Mouse (Mus musculus): ENCODE results near the gene Polg2.

DNA sequence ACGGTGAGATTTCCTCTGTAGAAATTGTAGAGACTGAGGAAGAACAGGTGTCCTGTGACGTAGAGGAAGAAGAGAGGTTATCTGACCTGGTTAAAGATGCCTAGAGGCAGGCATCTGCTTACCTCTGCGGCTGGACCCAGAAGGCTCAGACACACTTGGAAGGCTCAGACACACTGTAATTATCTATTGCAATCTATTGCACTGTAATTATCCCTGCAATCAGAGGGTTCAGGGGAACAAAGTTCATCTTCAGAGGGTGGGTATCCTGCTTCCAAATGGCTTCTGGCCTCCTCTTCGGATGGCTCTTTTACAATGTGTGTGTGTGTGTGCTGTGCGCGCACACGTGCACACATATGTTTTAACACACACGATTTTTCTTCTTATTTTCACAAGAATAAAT, 59.0 kb downstream of the Polg2 start:
- TF ChIP-seq CTCF (IDR thresholded peaks at IDR 0.05; ENCODE audit: insufficient read depth, low read length) (no peak), POLR2A (IDR thresholded peaks at IDR 0.05; ENCODE audit: borderline replicate concordance, extremely low read depth, low read depth, low read length) (no peak)
